Mouse (Mus musculus): Measurements from ENCODE around the gene Sirt2. TPM values are rescaled to one million over a fixed set of nuclear protein-coding genes. Genes with fewer than 3 reads are reported as not detected.
A peak's percentile ranks its signal among the peaks of the same experiment; 100 is the strongest.

Sirt2 gene
- 10 to 100 TPM; 62.8 to 66.2 TPM for total RNA-seq (2021)
- long read RNA-seq, experiment 1, transcript Sirt2-201 (16 exons, 1,843 nt) = minor isoform, 19 of 60 reads
- long read RNA-seq, experiment 1, transcript Sirt2-202 (15 exons, 1,828 nt) = major isoform, 29 of 60 reads
- long read RNA-seq, experiment 1, partial matches to known transcripts = 5 of 60 reads
- long read RNA-seq, experiment 1, other reads (novel, unspliced or antisense) = 6 of 60 reads
- long read RNA-seq, experiment 2, transcript Sirt2-201 (16 exons, 1,843 nt) = minor isoform, 39 of 117 reads
- long read RNA-seq, experiment 2, transcript Sirt2-202 (15 exons, 1,828 nt) = major isoform, 61 of 117 reads
- long read RNA-seq, experiment 2, partial matches to known transcripts = 9 of 117 reads
- long read RNA-seq, experiment 2, other reads (novel, unspliced or antisense) = 8 of 117 reads

DNA sequence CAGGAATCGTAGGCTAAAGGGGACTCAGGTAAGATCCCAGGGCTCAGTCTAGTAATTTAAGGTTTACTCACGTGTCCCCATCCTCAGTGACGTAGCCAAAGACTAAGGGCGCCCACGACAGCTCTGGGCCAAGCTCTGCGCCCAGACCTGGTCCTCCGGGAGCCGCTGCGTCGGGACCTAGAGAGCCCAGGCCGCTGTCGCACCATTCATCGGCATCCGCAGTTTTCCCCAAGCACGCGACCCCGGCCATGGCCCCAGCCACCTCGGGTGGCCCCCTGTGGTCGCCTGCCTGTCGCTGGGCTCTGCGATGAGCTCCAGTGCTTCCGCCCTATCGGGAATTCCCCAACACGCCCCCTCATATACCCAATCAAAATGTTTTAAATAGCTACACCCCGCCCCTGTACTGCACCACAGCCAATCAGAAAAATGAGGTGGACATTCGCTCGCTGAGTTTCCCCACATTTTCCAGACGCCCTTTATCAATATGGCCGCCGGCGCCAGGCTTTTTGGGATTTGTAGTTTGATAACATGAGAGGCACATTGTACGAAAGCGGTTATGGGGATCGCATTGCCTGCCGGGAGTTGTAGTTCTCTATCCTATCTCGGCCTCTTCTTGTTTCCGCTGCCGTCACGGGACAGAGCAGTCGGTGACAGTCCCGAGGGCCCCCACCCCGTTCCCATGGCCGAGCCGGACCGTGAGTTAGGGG, at the start of gene Sirt2:
TSS of gene Sirt2 (plus strand) at position 563 of the 707 bp plus-strand sequence.
- DNase-seq (ENCODE audit: low spot score in 2 of 2) = peak; percentile 80 to 95

DNA sequence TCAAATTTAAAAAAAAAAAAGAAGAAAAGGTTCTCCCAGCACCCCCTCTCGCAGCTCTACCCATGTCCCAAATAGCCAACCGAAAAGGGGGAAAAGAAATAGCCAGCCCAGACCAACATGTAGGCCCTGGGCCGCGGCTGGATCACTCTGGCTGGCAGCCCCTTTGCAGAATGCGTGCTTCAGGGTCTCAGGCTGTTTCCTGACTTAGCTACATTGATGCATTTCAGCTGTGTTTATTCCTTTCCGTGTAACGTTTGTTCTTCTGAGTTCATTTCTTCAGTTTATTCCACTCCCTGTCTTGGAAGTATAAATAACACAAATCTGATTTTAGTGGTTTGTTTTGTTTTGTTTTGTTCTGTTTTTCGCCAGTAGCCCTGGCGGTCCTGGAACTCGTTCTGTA, 48.8 kb upstream of the Sirt2 start:
- no peak for DNase-seq (ENCODE audit: low spot score in 2 of 2)

DNA sequence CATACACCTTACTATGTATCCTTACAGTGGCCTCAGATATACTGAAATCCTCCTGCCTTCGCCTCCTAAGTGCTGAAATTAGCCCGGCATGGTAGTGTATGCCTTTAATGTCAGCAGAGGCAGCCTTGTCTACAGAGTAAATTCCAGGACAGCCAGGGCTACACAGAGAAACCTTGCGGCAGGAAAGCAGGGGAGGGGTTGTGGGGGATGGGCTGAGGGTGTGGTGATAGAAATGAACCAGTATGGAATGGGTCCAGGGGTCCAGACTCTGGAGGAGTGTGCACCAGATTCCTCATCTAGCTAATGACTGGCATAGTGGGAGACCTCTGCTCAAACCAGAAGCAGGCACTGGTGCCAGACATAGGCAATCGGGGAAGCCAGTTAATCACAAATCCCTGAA, 47.4 kb upstream of the Sirt2 start:
- DNase-seq (ENCODE audit: low spot score in 2 of 2) = no peak

DNA sequence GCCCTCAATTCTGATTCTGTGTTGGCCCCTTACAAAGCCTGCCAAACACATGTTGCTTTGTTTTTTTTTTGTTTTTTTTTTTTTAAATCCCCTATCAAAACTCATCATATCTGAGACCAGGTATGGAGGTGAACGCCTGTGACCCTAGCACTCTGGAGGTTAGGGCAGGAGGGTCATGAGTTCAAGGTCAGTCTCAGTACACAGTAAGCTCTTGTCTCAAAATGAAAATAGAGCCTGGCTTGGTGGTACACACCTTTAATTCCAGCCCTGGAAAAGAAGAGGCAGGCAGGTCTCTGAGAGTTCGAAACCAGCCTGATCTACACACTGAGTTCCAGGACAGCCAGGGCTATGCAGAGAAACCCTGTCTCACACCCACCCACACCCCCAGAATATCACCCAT, 46.9 kb upstream of the Sirt2 start:
- no peak for DNase-seq (ENCODE audit: low spot score in 2 of 2)

DNA sequence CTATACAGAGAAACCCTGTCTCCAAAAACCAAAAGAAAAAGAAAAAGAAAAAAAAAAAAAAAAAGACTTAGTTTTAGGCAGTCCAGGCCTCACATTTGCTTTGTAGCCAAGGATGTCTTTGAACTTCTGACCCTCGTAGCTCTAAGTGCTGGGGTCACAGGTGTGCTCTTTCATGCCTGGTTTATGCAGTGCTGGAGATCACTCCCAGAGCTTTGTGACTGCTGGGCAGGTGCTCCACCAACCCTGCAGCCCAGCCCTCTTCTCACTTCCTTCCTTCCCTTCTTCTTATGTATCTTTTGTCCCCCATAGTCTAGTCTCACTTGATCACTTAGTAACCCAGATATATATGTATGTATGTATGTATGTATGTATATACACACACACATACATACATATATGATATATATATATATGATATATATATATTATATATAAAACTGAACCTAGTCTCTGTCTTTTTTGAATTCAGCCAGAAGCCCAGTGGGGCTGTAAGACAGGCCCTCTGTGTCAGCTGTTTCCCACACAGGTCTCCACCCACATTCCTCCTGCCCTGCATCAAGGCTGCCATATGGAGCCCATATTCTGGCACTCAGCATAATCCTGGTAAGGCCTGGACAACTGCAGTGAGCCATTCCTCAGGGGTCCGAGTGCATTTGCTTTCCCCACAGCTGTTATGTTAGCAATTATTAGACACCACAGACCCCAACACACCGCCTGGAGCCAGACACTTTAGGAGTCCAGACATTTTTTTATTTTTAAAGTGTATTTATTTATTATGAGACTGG, 45.6 kb upstream of the Sirt2 start:
- no peak for DNase-seq (ENCODE audit: low spot score in 2 of 2)

DNA sequence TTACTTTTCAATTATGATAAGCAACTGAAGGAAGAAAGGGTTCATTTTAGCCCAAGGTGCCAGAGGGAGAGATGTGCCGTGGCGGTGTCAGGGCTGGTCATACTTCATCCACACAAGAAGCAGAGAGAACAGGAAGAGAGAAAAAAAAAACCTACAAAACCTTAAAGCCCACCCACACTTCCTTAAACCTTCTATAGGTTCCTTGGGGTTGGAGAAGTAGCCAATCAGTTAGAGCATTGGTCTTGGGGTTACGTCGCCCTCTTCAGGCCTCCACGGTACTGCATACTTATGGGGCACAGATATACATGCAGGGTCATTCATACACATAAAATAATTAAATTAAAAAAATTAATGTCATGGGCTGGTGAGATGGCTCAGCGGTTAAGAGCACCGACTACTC, 44.5 kb upstream of the Sirt2 start:
- DNase-seq (ENCODE audit: low spot score in 2 of 2) = no peak

DNA sequence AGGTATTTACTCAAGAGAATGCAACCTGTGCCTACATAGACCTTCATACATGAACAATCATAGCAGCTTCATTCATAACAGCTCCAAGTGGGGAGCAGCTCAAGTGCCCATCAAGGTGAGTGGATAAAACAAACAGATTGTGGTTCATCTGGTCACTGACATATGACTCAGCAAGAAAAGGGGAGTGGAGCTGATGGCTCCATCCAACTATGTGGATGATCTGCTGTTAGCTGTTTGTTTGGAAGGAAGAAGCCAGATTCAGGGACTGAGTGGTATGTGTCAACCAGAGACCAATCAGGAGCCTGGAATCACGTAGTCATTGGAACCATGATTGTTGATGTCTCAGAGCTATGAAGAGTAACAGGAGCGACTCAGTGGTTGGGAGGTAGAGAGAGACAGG, 41.9 kb upstream of the Sirt2 start:
- DNase-seq (ENCODE audit: low spot score in 2 of 2) = no peak

DNA sequence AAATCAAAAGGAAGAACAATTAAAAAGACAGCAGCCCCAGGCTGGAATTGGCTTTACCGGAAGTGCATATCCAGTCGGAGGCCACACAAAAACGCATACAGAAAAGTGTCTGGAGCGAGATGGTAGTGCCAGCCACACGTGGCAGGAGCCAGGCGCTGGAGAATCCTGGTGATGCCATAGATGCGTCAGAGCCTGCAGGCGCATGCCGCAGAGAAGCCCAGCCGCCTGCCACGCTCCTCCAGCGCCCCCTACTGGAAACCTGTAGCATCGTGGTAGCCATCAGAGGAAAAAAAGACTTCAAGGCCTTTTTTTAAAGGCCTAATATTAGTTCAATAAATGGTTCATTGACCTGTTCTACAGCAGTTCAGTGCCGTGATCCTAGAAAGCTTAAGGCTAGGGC, 39.9 kb upstream of the Sirt2 start:
- DNase-seq (ENCODE audit: low spot score in 2 of 2) = peak; percentile 65 to 70

DNA sequence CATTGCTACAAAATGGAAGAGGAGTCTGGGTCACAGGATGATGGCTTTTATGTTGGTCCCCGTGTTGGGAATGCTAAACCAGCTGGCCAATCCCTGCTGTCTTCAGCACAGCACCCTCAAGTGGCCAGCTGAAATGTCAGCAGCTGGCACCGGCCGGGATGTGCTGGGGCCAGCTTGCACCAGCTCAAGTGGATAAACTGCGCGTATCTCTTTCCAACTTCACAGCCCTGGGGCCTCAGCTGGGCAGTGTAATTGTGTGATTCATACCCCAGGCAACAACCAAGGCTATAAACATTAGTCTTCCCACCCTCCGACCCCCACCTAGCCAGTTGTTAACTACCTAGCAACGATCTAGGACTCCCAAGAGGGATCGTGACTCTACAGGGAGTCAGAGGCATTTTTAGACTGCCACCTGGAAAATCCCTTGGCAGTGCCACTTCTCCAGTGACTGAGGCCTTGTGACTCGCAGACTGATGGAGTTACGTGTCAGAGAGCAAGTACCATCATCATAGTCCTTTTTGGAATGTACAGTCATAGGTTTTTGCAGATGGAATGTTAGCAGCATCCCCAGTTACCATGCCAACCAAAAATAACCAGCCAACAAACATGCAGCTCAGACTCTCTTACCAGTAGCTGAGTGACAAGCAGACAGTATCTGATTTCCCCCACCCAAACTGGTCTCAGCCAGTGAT, 38.7 kb upstream of the Sirt2 start:
- DNase-seq (ENCODE audit: low spot score in 2 of 2) = no peak

DNA sequence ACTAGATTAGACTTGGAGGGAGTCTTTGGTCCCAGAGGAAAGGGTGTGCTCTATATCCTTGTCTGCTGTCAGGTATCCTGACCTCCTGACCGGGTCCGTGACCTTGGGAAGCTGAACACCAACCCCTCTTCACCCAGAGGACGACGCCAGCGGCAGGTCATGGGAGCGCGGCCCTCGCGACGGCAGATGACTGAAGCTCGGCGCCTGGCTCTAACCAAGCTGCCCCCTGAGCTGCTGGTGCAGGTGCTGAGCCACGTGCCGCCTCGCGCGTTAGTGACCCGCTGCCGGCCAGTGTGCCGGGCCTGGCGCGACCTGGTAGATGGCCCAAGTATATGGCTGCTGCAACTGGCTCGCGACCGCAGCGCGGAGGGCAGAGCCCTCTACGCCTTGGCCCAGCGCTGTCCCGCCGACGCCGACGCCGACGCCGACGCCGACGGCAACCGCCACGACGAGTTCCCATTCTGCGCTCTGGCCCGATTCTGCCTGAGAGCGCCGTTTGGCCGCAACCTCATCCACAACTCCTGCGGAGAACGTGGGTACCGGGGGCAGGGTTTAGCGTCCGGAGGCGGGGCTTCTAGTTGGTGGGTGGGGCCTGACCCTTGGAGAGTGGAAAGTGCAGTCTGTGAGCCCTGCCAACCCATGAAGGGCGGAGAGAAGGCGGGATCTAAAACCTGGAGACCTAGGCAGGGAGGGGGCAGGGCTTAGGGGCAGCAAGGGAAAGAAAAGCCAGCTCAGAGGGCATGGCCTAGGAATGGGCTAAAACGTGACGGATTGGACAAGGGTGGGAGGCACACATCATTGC, 34.0 kb upstream of the Sirt2 start:
- DNase-seq (ENCODE audit: low spot score in 2 of 2) = peak in 1 of 2 experiments; percentile 66

DNA sequence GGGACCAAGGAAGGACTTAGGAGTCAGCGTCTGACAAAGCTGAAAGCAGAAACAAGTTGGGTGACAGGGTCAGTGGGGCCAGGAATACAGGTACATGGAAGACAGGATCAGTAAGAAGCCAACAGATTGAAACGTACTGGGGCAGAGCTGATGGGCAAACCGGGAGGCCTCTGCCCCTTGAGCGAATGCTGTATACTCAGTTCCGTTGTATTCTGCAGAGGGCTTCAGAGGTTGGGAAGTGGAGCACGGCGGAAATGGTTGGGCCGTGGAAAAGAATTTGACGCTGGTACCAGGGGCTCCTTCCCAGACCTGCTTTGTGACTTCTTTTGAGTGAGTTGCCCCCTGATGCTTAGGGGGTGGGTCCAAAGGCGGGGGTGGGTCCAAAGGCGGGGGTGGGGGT, 33.3 kb upstream of the Sirt2 start:
- DNase-seq (ENCODE audit: low spot score in 2 of 2) = no peak

DNA sequence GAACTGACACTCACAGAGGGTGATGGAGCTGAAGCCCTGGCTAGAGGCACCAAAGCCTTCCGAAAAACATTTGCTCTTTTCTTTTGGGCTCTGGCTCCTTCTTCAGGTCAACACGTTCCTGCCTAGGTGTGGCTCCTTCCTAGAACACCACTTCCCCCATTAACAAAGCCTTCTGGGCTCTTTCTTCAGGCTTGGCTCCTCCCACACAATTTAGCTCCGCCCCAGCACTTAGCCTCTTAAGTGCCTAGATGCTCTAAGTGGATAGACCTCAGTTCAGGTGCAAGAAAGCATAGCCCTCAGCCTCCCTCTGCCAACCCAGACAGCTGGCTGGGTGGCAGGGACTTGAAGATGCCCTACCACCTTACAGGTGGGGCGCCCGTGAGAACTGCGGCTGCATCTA, 30.8 kb upstream of the Sirt2 start:
- no peak for DNase-seq (ENCODE audit: low spot score in 2 of 2)

DNA sequence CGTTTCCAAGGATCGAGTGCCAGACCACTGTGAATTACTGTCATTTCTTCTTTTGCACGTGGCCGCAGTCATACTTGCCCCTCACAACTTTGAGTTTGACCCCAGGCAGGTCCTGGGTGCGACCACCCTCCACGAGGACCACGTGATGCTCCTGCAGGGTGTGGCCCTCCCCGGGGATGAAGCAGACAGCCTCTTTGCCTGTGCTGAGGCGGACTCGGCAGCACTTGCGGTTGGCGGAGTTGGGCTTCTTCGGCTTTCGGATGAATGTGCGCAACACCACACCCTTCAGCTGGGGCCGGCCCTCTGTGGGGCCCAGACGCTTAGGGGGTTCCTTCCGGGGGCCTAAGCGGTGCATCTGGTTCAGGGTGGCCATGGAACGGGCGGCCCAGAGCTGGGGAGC, 26.7 kb upstream of the Sirt2 start:
- DNase-seq (ENCODE audit: low spot score in 2 of 2) = no peak

DNA sequence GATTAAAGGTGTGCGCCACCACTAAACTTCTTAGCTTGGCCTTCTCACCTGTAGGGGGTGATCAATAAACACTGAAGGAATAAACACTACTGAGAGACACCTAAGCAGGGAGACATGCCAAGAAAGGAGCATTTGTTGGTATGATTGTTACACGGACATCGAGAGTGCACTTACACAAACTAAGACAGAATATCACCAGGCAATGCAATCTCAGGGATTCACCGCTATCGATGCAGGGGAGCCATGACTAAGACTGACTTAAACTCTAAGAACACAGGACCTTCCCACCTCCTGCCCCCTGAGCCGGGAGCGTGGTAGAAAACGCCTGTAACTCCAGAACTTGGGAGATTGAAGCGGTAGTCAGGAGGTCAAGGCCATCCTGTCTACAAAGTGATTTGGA, 25.6 kb upstream of the Sirt2 start:
- no peak for DNase-seq (ENCODE audit: low spot score in 2 of 2)

DNA sequence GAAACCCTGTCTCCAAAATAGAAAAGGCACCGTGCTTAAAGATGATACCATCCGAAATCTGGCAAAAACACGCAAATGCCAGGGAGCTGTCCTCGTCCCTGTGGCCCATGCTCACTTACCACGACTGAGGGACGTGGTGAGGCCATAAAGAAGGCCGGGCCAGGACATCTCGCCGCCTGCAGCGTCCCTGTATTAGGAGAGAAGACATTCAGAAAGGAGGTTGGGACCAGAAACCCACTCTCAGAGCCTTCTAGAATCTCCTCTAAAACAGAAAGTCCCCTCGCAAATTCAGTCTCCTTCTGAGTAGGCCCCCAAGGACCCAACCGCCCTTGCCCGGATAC, 25.2 kb upstream of the Sirt2 start:
- no peak for DNase-seq (ENCODE audit: low spot score in 2 of 2)

DNA sequence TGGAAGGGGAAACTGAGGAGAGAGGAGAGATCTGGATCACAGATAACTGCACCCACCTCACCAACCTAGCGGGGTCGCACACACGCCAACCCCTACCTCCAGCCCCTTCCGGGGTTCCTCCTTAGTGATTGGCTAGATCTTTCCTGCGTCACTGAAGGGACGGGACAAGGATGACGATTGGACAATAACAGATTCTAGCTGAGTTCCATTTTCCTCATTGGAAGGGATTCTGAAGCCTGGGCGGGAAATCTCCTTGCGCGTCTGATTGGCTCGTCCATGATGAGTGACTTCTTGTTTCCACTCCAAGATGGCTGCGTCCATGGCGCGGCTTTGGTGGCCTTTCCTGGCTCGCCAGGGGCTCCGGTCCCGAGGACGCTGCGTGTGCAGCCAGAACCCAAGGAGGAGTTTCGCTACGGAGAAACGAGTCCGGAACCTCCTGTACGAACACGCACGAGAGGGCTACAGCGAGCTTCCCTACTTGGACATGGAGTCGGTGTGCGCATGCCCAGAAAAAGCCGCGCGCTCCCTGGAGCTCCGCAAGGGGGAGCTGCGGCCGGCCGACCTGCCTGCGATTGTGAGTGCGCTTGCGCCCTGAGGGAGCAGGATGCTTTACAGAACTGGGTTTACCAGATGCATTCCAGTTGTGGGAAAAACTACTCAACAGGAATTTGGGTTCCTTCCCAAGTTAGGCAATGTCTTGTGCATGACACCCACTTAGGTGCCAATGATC, 24.7 kb upstream of the Sirt2 start, which contains the start of the genes Mrps12 and Sars2:
TSS of gene Mrps12 (minus strand) at position 112 of the 730 bp plus-strand sequence.
TSS of gene Sars2 (plus strand) at position 284 of the 730 bp plus-strand sequence.
- peak; percentile 84 to 86 for DNase-seq (ENCODE audit: low spot score in 2 of 2)

DNA sequence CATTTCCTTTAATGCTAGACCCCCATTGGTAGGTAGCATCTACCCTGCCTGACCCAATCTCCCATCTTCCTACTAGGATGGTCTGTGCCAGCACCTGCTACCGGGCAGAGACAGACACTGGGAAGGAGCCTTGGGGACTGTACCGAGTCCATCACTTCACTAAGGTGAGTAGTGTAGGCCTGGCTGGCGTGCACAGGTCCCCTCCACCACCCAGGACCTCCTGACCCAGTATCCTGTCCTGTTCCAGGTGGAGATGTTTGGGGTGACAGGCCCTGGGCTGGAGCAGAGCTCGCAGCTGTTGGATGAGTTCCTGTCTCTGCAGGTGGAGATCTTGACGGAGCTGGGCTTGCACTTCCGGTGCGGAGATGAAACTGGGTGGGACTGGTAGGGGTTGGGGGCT, 16.6 kb upstream of the Sirt2 start:
- DNase-seq (ENCODE audit: low spot score in 2 of 2) = no peak

DNA sequence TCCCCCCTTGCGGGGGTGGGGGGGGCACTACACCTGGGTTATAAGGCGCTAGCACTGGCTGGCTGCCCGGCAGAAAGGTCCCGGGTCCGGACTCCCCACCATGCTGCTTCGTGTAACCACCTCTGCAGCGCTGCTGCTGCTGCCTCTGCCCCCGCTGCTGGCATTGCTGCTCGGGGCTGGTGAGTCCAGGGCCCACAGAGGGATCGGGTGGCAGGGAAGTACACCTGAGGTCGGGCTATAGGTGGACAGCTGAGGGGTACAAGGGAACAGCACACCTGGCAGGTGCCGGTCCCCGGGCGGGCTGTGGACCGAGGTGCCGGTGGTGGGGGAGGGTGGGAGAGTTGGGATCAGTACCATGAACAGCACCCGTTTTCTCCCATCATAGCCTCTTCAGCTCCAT, 10.5 kb upstream of the Sirt2 start, which contains the start of gene Ccer2:
TSS of gene Ccer2 (plus strand) at position 96 of the 400 bp plus-strand sequence.
- no peak for DNase-seq (ENCODE audit: low spot score in 2 of 2)

DNA sequence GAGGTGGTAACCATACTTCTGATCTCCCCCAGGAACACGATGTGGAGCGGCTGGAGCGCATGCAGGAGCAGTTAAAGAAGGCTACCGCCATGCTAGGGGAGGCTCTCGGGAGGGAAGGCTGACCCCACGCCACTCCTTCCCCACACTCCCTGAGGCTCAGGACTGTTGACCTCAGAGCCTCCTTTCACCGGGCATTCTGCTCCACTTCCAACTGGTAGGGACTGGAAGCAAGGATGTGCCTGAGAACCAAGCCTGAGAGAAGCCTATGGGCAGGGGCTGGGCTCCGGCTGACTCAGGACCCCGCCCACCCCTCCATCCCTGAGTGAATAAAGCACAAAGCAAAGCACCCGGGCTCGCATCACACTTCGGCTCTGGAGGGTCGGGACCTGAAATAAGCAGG, 7.9 kb upstream of the Sirt2 start:
- no peak for DNase-seq (ENCODE audit: low spot score in 2 of 2)

DNA sequence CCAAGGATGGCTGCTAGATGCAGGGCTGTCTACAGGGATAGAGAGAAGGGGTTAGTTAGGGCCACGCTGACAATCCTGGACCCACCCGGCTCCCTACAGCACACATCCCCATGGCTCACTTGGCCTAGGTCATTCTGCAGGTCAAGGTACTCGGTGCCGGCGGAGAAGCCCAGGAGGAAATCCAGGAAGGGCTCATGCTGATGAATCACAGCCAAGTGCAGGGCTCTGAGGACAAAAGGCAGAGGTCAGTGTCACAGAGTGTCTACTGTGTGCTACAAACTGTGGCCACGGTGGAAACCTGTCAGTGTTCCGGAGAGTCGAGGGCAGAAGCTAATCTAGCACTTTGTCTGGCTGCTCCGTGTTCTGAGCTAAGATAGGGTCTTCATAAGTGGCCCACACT, 4.6 kb upstream of the Sirt2 start:
- DNase-seq (ENCODE audit: low spot score in 2 of 2) = no peak
